Mouse (Mus musculus) gastrocnemius, postnatal 10 days (tissue): ENCODE data around the gene Pip5k1c. TPM values are rescaled to one million over a fixed set of nuclear protein-coding genes. Genes with fewer than 3 reads are reported as not detected.
A peak's percentile ranks its signal among the peaks of the same experiment; 100 is the strongest.

Experiments used
- DNase-seq: peaks from one replicate; pipeline ENCODE4 v3.0.0; 2021; ENCODE audit warnings: mixed read lengths
- total RNA-seq, 2 experiments: library from RNA; stranded (reverse); gene quantifications; 2 replicates each; pipeline ENCODE4 v1.2.3; 2021

Gene Pip5k1c
- total RNA-seq, 2 experiments from 2014 or later: 24.0 to 30.8 TPM

GRCm38 (mm10) chr10:81323791-81324530 is 31.2 kb downstream of the Pip5k1c start:
- DNase-seq: no peak

- DNase-seq: no peak
Observed at GRCm38 (mm10) chr10:81325176-81325575, 32.4 kb downstream of the Pip5k1c start.

GRCm38 (mm10) chr10:81325781-81326180 is 33.0 kb downstream of the Pip5k1c start:
- no peak for DNase-seq

DNA sequence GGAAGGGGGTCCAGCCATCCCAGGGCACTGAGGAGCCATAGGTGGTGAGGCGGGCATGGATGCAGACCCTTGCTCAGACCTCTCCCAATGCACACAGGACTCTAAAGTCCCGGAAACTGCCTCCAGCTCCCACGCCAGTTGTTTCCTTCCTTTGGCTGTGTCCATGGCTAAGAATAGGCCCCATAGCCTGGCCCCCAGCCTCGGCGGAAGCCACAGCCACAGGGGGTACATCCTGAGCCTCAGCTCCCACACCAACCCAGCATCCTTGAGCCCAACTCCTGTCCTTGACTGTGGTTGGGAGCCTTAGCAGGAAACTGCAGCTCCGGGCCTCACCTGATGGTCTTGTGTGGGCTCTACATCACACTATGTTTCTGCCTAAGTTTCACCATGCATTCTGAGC is 34.1 kb downstream of the Pip5k1c start:
- DNase-seq: no peak

DNA sequence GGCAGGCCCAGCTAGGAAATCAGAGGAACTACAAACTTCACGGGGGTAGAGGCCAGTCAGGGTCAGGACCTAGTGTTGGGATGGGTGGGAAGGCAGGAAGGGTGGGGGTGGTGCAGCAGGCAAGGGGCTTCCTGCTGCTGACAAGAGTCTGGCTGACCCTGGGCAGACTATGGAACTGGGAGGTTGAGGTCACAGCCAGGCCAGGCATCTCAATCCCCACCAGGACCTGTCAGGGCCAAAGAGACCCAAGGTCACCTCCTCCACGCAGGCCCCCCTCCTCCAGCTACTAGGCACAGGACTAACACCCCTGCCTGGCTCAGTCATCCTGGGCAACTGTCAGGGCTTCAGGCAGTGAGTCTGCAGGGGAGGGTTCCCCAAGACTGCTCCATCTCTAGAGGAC is 35.2 kb downstream of the Pip5k1c start:
- DNase-seq: no peak

DNA sequence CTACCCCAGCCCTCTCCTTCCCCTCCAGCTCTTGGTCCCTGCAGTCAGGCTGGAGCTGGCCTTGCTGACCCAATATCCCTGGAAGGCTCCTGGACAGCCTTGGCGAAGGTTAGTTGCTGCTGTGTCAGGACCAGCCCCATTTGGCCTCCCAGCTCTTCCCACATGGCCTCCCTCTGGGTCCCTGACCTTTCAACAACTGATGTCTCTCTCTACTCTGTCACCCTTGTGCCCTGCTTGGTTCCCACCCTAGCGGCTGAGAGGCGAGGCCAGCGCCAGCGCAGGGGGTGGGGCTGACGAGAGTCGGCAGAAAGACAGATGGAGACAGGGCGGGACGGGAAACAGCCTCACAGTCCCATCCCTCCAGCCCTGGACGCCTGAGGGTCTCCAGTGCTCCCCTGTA is 35.6 kb downstream of the Pip5k1c start, which contains the start of gene Tbxa2r:
TSS of gene Tbxa2r (plus strand) at position 346 of the 400 bp plus-strand sequence.
- peak; percentile 58 for DNase-seq

GRCm38 (mm10) chr10:81329194-81329975 is 36.6 kb downstream of the Pip5k1c start:
- DNase-seq: peak; percentile 55

GRCm38 (mm10) chr10:81330007-81330406 is 37.2 kb downstream of the Pip5k1c start:
- no peak for DNase-seq

DNA sequence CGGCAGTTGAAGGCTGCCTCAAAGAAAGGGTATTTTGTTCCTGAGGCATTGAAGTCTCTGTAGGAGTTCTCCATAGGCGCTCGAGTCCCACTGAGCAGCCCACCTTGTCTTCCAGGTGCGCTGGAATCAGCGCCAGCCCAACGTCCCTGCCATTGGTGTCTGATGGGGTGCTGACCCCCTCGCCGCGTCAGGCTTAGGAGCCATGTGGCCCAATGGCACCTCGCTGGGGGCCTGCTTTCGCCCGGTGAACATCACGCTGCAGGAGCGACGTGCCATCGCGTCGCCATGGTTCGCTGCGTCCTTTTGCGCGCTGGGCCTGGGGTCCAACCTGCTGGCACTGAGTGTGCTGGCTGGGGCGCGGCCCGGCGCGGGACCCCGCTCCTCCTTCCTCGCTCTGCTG is 39.5 kb downstream of the Pip5k1c start:
- DNase-seq: no peak

DNA sequence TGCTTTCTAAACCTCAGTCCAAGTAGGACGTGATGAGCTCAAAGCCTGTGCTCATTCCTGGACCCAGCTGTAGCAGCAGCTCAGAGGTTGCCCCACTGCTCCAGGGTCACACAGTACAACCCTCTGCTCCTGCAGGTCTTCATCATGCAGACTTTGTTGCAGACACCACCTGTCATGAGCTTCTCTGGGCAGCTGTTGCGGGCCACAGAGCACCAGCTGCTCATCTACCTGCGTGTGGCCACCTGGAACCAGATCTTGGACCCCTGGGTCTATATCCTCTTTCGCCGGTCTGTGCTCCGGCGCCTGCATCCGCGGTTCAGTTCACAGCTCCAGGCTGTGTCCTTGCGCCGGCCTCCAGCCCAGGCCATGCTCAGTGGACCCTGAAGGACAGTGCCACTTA is 41.6 kb downstream of the Pip5k1c start:
- DNase-seq: no peak

GRCm38 (mm10) chr10:81335393-81336340 is 42.9 kb downstream of the Pip5k1c start:
- peak; percentile 59 for DNase-seq

GRCm38 (mm10) chr10:81336558-81336957 is 43.8 kb downstream of the Pip5k1c start:
- no peak for DNase-seq

- no peak for DNase-seq
Observed at GRCm38 (mm10) chr10:81340551-81341332, 48.0 kb downstream of the Pip5k1c start.

- DNase-seq: peak; percentile 84
Observed at GRCm38 (mm10) chr10:81341333-81341949, 48.7 kb downstream of the Pip5k1c start.

DNA sequence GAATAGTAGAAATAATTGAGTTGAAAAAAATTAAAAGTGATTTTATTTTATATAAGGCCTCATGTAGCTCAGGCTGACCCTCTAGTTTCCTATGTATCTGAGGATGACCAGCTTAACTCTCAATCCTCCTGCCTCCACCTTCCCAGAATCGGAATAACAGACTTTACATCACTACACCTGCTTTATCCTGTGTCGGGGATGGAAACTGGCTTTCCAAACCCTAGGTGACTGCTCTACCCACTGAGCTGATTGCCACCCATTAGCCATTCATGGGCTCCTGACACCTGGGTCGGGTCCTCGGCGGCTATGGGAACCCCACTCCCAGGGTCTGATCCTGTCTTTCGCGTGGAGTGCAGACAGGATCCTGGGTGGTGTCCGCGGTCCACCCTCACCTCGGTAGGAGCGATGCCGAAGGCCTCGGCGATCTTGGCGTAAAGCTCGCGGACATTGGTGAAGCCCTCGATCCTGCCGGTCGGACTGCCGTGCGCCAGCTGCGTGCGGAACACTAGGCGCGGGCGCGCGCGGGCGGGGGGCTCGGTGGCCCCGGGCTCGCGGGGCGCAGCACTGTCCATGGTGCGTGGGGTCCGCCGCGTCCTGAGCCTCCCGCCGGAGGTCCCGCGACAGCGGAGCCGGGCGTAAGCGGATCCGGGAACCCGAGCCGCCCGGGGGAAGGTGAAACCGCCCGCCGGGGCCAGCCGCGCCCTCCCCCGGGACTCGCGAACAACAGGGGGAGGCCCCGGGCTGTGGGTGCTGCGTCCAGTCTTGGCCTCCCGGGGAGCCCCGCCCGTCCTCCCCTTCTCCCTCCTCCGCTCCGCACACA is 50.1 kb downstream of the Pip5k1c start, which contains the start of gene Gipc3:
TSS of gene Gipc3 (minus strand) at position 581 of the 820 bp plus-strand sequence.
- DNase-seq: peak; percentile 46

- DNase-seq: peak; percentile 46
Observed at GRCm38 (mm10) chr10:81344421-81345161, 51.8 kb downstream of the Pip5k1c start.

DNA sequence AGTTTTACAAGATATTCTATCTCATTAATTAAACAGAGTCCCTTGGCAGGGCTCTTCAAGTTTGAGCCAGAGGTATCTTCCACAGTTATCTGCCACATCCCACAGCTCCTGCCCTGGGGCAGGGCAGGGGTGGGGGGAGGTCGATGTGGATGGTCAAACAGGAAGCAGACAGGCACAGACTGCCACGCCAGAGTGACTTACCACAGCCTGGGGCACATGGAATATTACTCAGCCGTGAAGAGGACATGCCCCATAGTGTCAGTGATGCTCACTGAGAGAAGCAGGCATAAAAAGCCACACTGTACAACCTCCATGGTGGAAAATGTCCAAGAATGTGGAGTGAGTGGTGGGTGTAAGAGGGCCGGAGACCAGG is 52.4 kb downstream of the Pip5k1c start:
- DNase-seq: no peak

GRCm38 (mm10) chr10:81346453-81347067 is 53.8 kb downstream of the Pip5k1c start:
- DNase-seq: peak; percentile 38

GRCm38 (mm10) chr10:81349146-81349545 is 56.4 kb downstream of the Pip5k1c start:
- no peak for DNase-seq
